Mouse (Mus musculus) ES-Bruce4 (cell line): ENCODE data around the gene Abhd14b. TPM values are rescaled to one million over a fixed set of nuclear protein-coding genes. Genes with fewer than 3 reads are reported as not detected.

Experiments
- H3K27ac ChIP-seq: 2 replicates; pipeline ENCODE4 v1.5.1; 2012; ENCODE audit warnings: low read length, inconsistent platforms; ENCODE audit not compliant: insufficient read depth
- H3K27me3 ChIP-seq: 2 replicates; pipeline ENCODE4 v1.6.1; 2012; ENCODE audit warnings: mild to moderate bottlenecking, low read length, inconsistent platforms; ENCODE audit not compliant: control insufficient read depth, poor library complexity, insufficient read depth, severe bottlenecking
- H3K36me3 ChIP-seq: 2 replicates; pipeline ENCODE4 v1.6.1; 2012; ENCODE audit warnings: inconsistent platforms, mild to moderate bottlenecking, low read length, moderate library complexity; ENCODE audit not compliant: control insufficient read depth, poor library complexity, insufficient read depth, severe bottlenecking
- H3K4me1 ChIP-seq: one replicate; pipeline ENCODE4 v1.8.1; 2011; ENCODE audit warnings: low read length; ENCODE audit not compliant: control insufficient read depth, insufficient read depth
- H3K4me3 ChIP-seq: 2 replicates; pipeline ENCODE4 v1.5.1; 2011; ENCODE audit warnings: low read depth, mild to moderate bottlenecking, low read length
- H3K9ac ChIP-seq: 2 replicates; pipeline ENCODE4 v1.6.1; 2012; ENCODE audit warnings: low read depth, mild to moderate bottlenecking, inconsistent platforms; ENCODE audit not compliant: poor library complexity, severe bottlenecking
- H3K9me3 ChIP-seq: replicated peaks from 2 replicates; pipeline ENCODE4 v1.6.1; 2012; ENCODE audit warnings: mild to moderate bottlenecking, low read length, inconsistent platforms; ENCODE audit not compliant: control insufficient read depth, poor library complexity, insufficient read depth, severe bottlenecking
- CTCF ChIP-seq: IDR thresholded peaks from one replicate; pipeline ENCODE4 v1.8.1; 2011; ENCODE audit warnings: low read depth, low read length
- EP300 ChIP-seq: IDR thresholded peaks from 2 replicates; pipeline ENCODE4 v1.6.1; 2011; ENCODE audit warnings: low read depth, low read length; ENCODE audit not compliant: insufficient read depth
- POLR2A ChIP-seq: IDR thresholded peaks from one replicate; pipeline ENCODE4 v1.8.1; 2011; ENCODE audit warnings: low read length; ENCODE audit not compliant: insufficient read depth
- polyA plus RNA-seq: library from polyadenylated mRNA; stranded (reverse); fragments of >200 nt; gene quantifications from 2 replicates; pipeline ENCODE4 v1.2.4, GENCODE M21; 2011; ENCODE audit warnings: low read depth; ENCODE audit not compliant: missing spikeins, insufficient read depth, insufficient read length

Gene Abhd14b
- polyA plus RNA-seq, 1 experiment: 6.7 TPM

- no peaks in the 10 kb centered on the region for H3K27me3 ChIP-seq
- no peak overlapping the region for H3K9ac ChIP-seq
- H3K9me3 ChIP-seq: no peaks in the 10 kb centered on the region
- H3K36me3 ChIP-seq: no peaks in the 10 kb centered on the region
- H3K4me1 ChIP-seq: no peaks in the 10 kb centered on the region
- no peak for TF ChIP-seq EP300
- TF ChIP-seq CTCF: no peak
- TF ChIP-seq POLR2A: no peak
- no peak overlapping the region for H3K27ac ChIP-seq
- H3K4me3 ChIP-seq: no peak overlapping the region
These were observed 42.0 kb upstream of the Abhd14b start for GRCm38 (mm10) chr9:106405275-106405674.

GRCm38 (mm10) chr9:106406443-106407078, 40.7 kb upstream of the Abhd14b start:
- no peak overlapping the region for H3K27ac ChIP-seq
- TF ChIP-seq EP300 (no peak), POLR2A (no peak), CTCF (no peak)
- H3K4me3 ChIP-seq: no peak overlapping the region
- H3K4me1 ChIP-seq: no peaks in the 10 kb centered on the region
- no peaks in the 10 kb centered on the region for H3K9me3 ChIP-seq
- no peak overlapping the region for H3K9ac ChIP-seq
- no peaks in the 10 kb centered on the region for H3K27me3 ChIP-seq
- H3K36me3 ChIP-seq: no peaks in the 10 kb centered on the region

- H3K27ac ChIP-seq: no peak overlapping the region
- no peaks in the 10 kb centered on the region for H3K36me3 ChIP-seq
- TF ChIP-seq EP300 (no peak), POLR2A (no peak), CTCF (peak; percentile 22)
- H3K9ac ChIP-seq: no peak overlapping the region
- H3K4me3 ChIP-seq: no peak overlapping the region
- no peaks in the 10 kb centered on the region for H3K27me3 ChIP-seq
- no peaks in the 10 kb centered on the region for H3K9me3 ChIP-seq
- H3K4me1 ChIP-seq: no peaks in the 10 kb centered on the region
These were observed 38.2 kb upstream of the Abhd14b start for GRCm38 (mm10) chr9:106409096-106409495.

GRCm38 (mm10) chr9:106410086-106410650, 37.1 kb upstream of the Abhd14b start:
- no peaks in the 10 kb centered on the region for H3K36me3 ChIP-seq
- no peaks in the 10 kb centered on the region for H3K4me1 ChIP-seq
- H3K9me3 ChIP-seq: no peaks in the 10 kb centered on the region
- no peak for TF ChIP-seq EP300
- no peak for TF ChIP-seq POLR2A
- TF ChIP-seq CTCF: no peak
- no peak overlapping the region for H3K4me3 ChIP-seq
- no peaks in the 10 kb centered on the region for H3K27me3 ChIP-seq
- no peak overlapping the region for H3K27ac ChIP-seq
- no peak overlapping the region for H3K9ac ChIP-seq

- Histone ChIP-seq H3K9me3 (no peaks in the 10 kb centered on the region), H3K9ac (no peak overlapping the region), H3K36me3 (no peaks in the 10 kb centered on the region), H3K27ac (no peak overlapping the region), H3K4me1 (no peaks in the 10 kb centered on the region), H3K4me3 (no peak overlapping the region), H3K27me3 (no peaks in the 10 kb centered on the region)
- no peak for TF ChIP-seq POLR2A
- no peak for TF ChIP-seq EP300
- no peak for TF ChIP-seq CTCF
These were observed 36.1 kb upstream of the Abhd14b start for GRCm38 (mm10) chr9:106411091-106411594.

GRCm38 (mm10) chr9:106411729-106412128, 35.5 kb upstream of the Abhd14b start:
- Histone ChIP-seq H3K4me3 (no peak overlapping the region), H3K9me3 (no peaks in the 10 kb centered on the region), H3K27ac (no peak overlapping the region), H3K4me1 (no peaks in the 10 kb centered on the region), H3K36me3 (no peaks in the 10 kb centered on the region), H3K27me3 (no peaks in the 10 kb centered on the region), H3K9ac (no peak overlapping the region)
- no peak for TF ChIP-seq CTCF
- no peak for TF ChIP-seq POLR2A
- no peak for TF ChIP-seq EP300
